Mouse (Mus musculus) forebrain, embryonic 15.5 days (tissue): ENCODE measurements around the gene Ptrh2. TPM values are rescaled to one million over a fixed set of nuclear protein-coding genes. Genes with fewer than 3 reads are reported as not detected.

Source experiments
- ATAC-seq: fragments of 200-750 bp; cut with Nextera tagmentation; replicated peaks from 2 replicates; pipeline ENCODE4 v1.8.0; 2017; ENCODE audit warnings: mild to moderate bottlenecking, moderate TSS enrichment, moderate library complexity
- H3K27ac ChIP-seq: fragments of 300-500 bp; sonication (generic); replicated peaks from 2 replicates; pipeline ENCODE4 v1.5.1; 2015; ENCODE audit warnings: mild to moderate bottlenecking, inconsistent platforms
- H3K27me3 ChIP-seq: fragments of 300-500 bp; sonication (generic); 2 replicates; pipeline ENCODE4 v1.6.1; 2015; ENCODE audit warnings: inconsistent platforms
- H3K36me3 ChIP-seq: fragments of 300-500 bp; sonication (generic); 2 replicates; pipeline ENCODE4 v1.6.1; 2015; ENCODE audit warnings: mild to moderate bottlenecking, inconsistent platforms
- H3K4me1 ChIP-seq: fragments of 300-500 bp; sonication (generic); 2 replicates; pipeline ENCODE4 v1.6.1; 2015; ENCODE audit warnings: inconsistent platforms
- H3K4me2 ChIP-seq: fragments of 300-500 bp; sonication (generic); replicated peaks from 2 replicates; pipeline ENCODE4 v1.6.1; 2015; ENCODE audit warnings: mild to moderate bottlenecking, inconsistent platforms
- H3K4me3 ChIP-seq: fragments of 300-500 bp; sonication (generic); 2 replicates; pipeline ENCODE4 v1.5.1; 2015; ENCODE audit warnings: mild to moderate bottlenecking, inconsistent platforms
- H3K9ac ChIP-seq: fragments of 300-500 bp; sonication (generic); replicated peaks from 2 replicates; pipeline ENCODE4 v1.6.1; 2015; ENCODE audit warnings: mild to moderate bottlenecking, inconsistent platforms
- H3K9me3 ChIP-seq: fragments of 300-500 bp; sonication (generic); 2 replicates; pipeline ENCODE4 v1.6.1; 2016; ENCODE audit warnings: inconsistent platforms
- WGBS: fragments of 180-500 bp; shearing (Covaris S2); methylation state at CpG from one replicate; pipeline ENCODE4 v1.1.7; 2015; ENCODE audit warnings: mixed read lengths; 5-methylcytosine and 5-hydroxymethylcytosine counted together
- polyA plus RNA-seq: library from polyadenylated mRNA; unstranded; fragments of >200 nt; fragmentation: Nextera tagmentation; extraction: Ambion mirVana; gene quantifications from 2 replicates; pipeline ENCODE4 v1.2.1, GENCODE M21; 2015

Ptrh2 gene
- polyA plus RNA-seq, 1 experiment from 2014 or later, result 38.2 TPM

DNA sequence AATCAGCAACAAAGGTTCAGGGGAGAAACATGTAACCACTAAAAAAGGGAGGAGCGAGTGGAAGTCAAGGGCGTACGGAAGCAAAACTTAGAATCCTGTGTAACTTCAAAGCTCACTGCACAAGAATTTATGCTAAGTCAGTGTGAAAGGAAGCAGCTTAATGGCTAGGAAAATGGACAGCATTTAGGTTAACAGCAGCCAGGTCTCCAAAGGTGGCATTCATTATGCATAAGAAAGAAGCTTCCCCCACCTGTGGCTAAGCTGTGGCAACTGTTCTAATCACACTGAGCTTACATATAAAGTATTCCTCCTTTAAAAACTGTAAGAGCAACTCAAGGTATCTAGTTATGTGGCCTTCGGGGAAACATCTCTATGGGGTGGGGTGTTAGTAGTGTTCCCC, 17.4 kb downstream of the Ptrh2 start:
- H3K4me3 ChIP-seq, result no peak overlapping the region
- no peaks in the 10 kb centered on the region for H3K27me3 ChIP-seq
- no peak for ATAC-seq
- H3K36me3 ChIP-seq, result peaks cover 74% of the 10 kb centered on the region
- 94% methylated on average over 4 of the region's 4 CpGs for WGBS
- no peak overlapping the region for H3K9ac ChIP-seq
- no peak overlapping the region for H3K27ac ChIP-seq
- H3K4me2 ChIP-seq, result no peak overlapping the region
- H3K9me3 ChIP-seq, result no peaks in the 10 kb centered on the region
- no peaks in the 10 kb centered on the region for H3K4me1 ChIP-seq

DNA sequence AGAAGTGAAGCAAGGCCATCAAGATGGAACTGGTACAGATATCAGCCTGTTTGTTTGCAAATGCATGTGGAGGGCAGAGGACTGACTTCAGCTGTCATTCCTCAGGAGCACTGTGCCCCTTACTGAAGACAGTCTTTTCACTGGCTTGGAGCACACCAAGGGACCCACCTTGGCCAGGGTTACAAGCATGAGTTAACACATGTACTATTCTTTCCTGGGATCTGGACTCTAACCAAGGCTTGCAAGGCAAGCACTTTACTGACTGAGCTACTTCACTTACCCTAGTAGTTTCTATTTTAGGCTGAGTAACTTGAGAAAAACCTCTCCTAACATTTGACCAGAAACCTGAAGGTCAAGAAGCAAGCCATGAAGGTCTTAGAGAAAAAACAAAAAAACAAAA, 30.8 kb downstream of the Ptrh2 start:
- H3K27me3 ChIP-seq, result no peaks in the 10 kb centered on the region
- no peaks in the 10 kb centered on the region for H3K9me3 ChIP-seq
- no peak for ATAC-seq
- H3K4me3 ChIP-seq, result no peak overlapping the region
- H3K27ac ChIP-seq, result no peak overlapping the region
- no peak overlapping the region for H3K4me2 ChIP-seq
- peaks cover 67% of the 10 kb centered on the region for H3K36me3 ChIP-seq
- H3K4me1 ChIP-seq, result no peaks in the 10 kb centered on the region
- no peak overlapping the region for H3K9ac ChIP-seq

DNA sequence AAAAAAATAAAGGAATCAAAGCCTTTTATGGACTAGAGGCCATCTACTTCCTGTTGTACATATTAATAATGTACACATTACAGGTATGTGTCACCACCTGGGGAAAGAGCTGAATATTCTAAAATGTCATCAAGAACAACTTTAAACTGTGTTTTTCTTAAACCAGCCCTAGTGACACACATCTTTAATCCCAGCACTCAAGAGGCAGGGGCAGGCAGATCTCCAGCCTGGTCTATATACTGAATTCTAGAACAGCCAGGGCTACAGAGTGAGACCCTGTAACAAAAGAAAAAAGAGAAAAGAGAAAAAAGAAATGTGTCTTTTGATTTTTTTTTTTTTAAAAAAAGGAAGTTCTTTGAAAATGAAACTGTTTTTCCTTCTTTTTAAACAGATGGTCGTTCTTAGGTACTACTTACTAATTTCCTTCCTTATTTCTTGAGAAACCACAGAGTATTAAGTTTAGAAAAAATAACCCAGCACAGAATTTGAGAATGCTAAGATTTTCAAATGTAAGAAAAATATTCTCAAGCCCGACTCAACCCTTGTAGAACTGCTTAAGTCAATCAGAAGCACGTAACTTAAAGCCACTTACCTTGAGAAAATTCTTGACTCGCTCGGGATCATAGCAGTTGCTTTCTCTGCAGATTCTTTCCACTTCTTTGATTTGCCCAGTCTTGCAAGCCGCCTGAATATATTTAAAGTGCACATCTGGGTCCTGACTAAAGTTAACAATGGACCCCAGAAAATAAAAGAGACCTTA, 33.7 kb downstream of the Ptrh2 start:
- no peaks in the 10 kb centered on the region for H3K27me3 ChIP-seq
- WGBS, result 87% methylated on average over 6 of the region's 6 CpGs
- ATAC-seq, result no peak
- peaks cover 60% of the 10 kb centered on the region for H3K36me3 ChIP-seq
- H3K4me1 ChIP-seq, result no peaks in the 10 kb centered on the region
- H3K9ac ChIP-seq, result no peak overlapping the region
- no peak overlapping the region for H3K4me3 ChIP-seq
- H3K9me3 ChIP-seq, result no peaks in the 10 kb centered on the region
- no peak overlapping the region for H3K27ac ChIP-seq
- no peak overlapping the region for H3K4me2 ChIP-seq

DNA sequence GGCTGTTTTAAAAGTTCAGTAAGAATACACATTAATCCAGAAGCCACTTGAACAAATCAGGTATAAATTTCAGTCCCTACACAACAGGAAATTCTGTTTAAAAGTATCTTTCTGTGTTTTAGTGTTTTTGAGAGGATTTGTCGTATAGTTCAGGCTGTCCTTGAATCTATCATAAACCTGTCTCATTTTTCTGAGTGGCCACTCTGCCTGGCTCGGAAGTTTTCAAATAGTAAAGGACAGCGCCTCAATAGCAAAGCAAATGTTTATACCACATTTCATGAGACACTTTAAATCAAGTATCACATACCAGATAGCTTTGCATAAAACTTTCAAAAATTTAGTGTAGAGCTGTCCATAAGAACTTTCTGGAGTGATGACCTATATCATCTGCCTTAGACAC, 34.6 kb downstream of the Ptrh2 start:
- 95% methylated on average over 3 of the region's 3 CpGs for WGBS
- Histone ChIP-seq H3K9me3 (no peaks in the 10 kb centered on the region), H3K27ac (no peak overlapping the region), H3K4me3 (no peak overlapping the region), H3K27me3 (no peaks in the 10 kb centered on the region), H3K4me2 (no peak overlapping the region), H3K4me1 (no peaks in the 10 kb centered on the region), H3K36me3 (peaks cover 64% of the 10 kb centered on the region), H3K9ac (no peak overlapping the region)
- ATAC-seq, result no peak

DNA sequence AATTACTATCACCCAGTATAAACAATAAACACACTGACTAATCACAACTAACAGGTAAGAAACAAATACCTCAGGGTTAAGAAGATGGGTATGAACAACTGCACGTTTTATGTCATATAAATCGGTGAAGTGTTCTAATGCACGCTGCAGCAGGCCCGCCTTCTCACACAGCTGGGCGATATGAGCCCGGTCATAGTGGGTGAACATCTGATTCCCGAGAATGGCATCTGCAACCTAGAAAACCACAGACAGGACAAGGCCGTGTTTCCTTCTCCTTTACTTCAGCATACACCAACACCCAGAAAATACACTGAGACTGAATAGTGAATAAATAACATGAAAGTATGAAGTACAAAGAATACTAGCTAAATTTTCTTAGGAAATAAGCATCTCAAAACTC, 35.6 kb downstream of the Ptrh2 start:
- WGBS, result 96% methylated on average over 8 of the region's 8 CpGs

DNA sequence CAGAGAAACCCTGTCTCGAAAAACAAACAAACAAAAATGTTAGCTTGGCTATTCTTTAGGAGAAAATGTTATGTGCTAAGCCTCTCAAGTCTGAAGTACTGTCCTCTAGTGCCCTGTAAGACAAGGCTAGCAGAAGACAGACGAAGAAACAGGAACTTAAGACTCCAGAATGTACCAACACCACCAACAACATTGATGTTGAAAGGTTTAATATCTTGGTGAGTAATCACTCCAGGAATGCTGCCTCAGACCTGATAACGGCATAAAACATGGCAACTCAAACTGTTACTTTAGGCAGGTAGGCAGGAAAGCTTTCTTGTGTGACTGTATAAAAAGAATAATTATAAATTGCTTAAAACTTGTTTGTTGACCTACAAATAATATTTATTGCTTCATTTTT, 40.2 kb downstream of the Ptrh2 start:
- WGBS, result 93% methylated on average over 3 of the region's 3 CpGs
- H3K9me3 ChIP-seq, result no peaks in the 10 kb centered on the region
- no peak overlapping the region for H3K4me2 ChIP-seq
- H3K36me3 ChIP-seq, result peaks cover 61% of the 10 kb centered on the region
- H3K27ac ChIP-seq, result no peak overlapping the region
- no peak overlapping the region for H3K4me3 ChIP-seq
- H3K27me3 ChIP-seq, result no peaks in the 10 kb centered on the region
- no peak overlapping the region for H3K9ac ChIP-seq
- no peak for ATAC-seq
- no peaks in the 10 kb centered on the region for H3K4me1 ChIP-seq

More for the DNA sequence above, 35.6 kb downstream of the Ptrh2 start:
- no peaks in the 10 kb centered on the region for H3K4me1 ChIP-seq
- H3K4me2 ChIP-seq, result no peak overlapping the region
- H3K9ac ChIP-seq, result no peak overlapping the region
- no peak for ATAC-seq
- peaks cover 69% of the 10 kb centered on the region for H3K36me3 ChIP-seq
- H3K4me3 ChIP-seq, result no peak overlapping the region
- H3K27ac ChIP-seq, result no peak overlapping the region
- H3K27me3 ChIP-seq, result no peaks in the 10 kb centered on the region
- no peaks in the 10 kb centered on the region for H3K9me3 ChIP-seq

DNA sequence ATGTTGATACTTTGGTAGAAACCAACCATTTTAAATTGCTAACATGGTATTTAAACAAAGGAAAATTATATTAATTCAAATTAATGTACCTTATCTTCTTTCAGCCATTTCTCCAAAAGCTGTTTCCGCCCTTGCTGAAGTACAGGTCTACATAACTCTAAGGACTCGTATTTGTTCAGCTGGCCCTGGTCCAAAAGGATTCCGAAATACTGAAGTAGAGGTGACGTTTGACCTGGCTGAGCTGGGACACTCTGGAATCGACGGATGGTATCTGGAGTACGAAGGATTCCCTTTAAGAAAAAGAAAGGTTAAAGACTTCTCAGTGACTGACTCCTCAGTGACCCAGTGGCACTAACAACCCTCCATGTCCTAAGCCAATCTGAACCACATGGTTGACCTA, 41.2 kb downstream of the Ptrh2 start:
- peaks cover 56% of the 10 kb centered on the region for H3K36me3 ChIP-seq
- 92% methylated on average over 7 of the region's 7 CpGs for WGBS

DNA sequence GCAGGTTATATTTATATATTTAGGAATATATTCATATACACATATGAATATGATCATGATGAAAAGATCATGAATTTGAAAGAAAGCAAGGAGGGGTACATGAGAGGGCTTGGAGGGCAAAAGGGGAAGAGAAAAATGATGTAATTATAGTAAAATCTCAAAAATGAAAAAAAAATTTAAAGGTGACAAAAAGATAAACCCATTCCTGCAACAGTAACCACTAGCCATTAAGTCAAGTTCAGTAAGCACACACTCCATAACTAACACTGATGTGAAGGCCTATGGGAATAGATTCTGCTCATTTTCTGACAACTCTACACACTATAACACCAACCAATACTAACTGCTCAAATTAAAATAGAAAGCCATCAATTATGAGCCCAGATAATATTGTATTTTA, 41.8 kb downstream of the Ptrh2 start:
- no peak for ATAC-seq
- no peaks in the 10 kb centered on the region for H3K4me1 ChIP-seq
- no peaks in the 10 kb centered on the region for H3K27me3 ChIP-seq
- H3K9ac ChIP-seq, result no peak overlapping the region
- no peaks in the 10 kb centered on the region for H3K9me3 ChIP-seq
- no peak overlapping the region for H3K27ac ChIP-seq
- no peak overlapping the region for H3K4me3 ChIP-seq
- peaks cover 53% of the 10 kb centered on the region for H3K36me3 ChIP-seq
- no peak overlapping the region for H3K4me2 ChIP-seq

More for the DNA sequence above, 41.2 kb downstream of the Ptrh2 start:
- no peak overlapping the region for H3K9ac ChIP-seq
- H3K4me3 ChIP-seq, result no peak overlapping the region
- no peak for ATAC-seq
- H3K27me3 ChIP-seq, result no peaks in the 10 kb centered on the region
- no peaks in the 10 kb centered on the region for H3K9me3 ChIP-seq
- no peak overlapping the region for H3K4me2 ChIP-seq
- H3K27ac ChIP-seq, result no peak overlapping the region
- no peaks in the 10 kb centered on the region for H3K4me1 ChIP-seq

DNA sequence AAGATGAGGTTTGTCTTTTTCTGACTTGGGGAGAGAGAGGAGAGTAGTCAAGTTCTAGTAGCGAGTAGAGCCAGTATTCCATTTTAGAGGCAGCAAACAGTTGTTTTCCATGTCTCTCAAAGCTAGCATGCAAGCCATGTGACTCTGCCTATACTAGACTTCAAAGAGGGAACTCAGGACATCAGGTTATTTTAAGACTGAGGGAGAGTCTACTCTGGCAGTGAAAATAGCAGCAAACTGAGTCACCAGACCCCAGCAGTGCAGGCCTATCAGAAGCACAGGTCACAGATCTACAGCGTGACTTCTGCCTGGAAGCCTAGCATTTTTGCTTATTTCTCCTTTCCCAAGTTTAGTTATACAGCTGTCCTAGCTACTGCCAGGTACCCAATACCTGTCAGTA, 47.7 kb downstream of the Ptrh2 start:
- Histone ChIP-seq H3K36me3 (peaks cover 48% of the 10 kb centered on the region), H3K4me2 (no peak overlapping the region), H3K4me1 (no peaks in the 10 kb centered on the region), H3K9ac (no peak overlapping the region), H3K27me3 (no peaks in the 10 kb centered on the region), H3K9me3 (no peaks in the 10 kb centered on the region), H3K4me3 (no peak overlapping the region), H3K27ac (no peak overlapping the region)
- no peak for ATAC-seq
- 82% methylated on average over 2 of the region's 2 CpGs for WGBS

DNA sequence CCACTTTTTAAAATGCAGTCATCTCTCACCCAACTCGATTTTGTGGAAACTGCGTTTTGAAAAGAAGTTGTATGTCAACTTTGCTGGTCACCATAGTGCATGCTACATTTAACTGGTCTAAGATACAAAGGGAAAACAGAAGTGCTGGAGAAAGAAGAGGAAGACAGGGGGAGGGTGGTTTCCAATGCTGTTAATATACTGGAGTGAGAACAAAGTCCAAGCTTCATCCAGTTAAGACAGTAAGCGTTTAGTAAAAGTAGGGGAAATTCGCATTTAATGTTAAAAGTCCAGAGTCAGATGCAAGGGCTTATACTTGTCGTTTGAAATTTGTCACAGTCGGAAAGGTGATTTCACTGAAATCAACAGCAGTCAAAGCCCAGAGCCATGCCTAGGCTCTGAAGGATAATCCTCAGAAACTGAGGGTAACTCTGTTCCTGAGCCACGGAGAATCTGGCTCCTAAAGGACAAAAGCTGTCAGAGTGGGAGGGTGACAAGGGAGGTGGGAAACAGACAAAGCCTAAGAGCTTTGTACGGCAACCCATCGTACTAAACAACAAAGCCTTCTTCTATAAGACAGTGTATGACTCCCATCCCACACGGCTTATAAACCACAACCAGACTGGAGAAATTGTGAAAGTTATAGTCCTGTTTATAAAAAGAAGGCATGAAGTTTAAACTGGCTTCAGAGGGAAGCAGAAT, 50.6 kb downstream of the Ptrh2 start:
- ATAC-seq, result no peak
- no peaks in the 10 kb centered on the region for H3K27me3 ChIP-seq
- WGBS, result 75% methylated on average over 10 of the region's 10 CpGs
- H3K4me2 ChIP-seq, result no peak overlapping the region
- no peak overlapping the region for H3K4me3 ChIP-seq
- H3K36me3 ChIP-seq, result peaks cover 34% of the 10 kb centered on the region
- H3K27ac ChIP-seq, result no peak overlapping the region
- no peaks in the 10 kb centered on the region for H3K9me3 ChIP-seq
- H3K4me1 ChIP-seq, result no peaks in the 10 kb centered on the region
- H3K9ac ChIP-seq, result no peak overlapping the region

DNA sequence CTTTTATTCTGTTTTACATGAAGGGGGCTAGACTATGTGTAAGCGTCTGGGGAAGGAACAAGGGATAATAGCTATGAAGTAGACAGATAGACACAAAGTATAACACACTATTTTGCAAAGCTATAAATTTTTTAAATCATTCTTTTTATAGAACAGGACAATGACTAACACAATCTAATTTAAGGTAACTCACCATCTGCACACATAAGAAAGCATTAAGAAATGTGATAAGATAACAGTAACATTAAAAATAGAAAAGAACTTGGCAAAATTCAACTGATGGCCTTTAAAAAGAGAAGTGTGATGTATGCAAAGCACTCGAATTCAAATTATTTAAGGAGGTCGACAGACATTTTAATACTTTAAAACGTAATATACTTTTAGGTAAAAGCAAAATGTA, 51.2 kb downstream of the Ptrh2 start:
- ATAC-seq, result no peak
- Histone ChIP-seq H3K27me3 (no peaks in the 10 kb centered on the region), H3K9ac (no peak overlapping the region), H3K27ac (no peak overlapping the region), H3K9me3 (no peaks in the 10 kb centered on the region), H3K4me1 (no peaks in the 10 kb centered on the region), H3K4me2 (no peak overlapping the region), H3K36me3 (peaks cover 30% of the 10 kb centered on the region), H3K4me3 (no peak overlapping the region)
- 95% methylated on average over 4 of the region's 4 CpGs for WGBS

DNA sequence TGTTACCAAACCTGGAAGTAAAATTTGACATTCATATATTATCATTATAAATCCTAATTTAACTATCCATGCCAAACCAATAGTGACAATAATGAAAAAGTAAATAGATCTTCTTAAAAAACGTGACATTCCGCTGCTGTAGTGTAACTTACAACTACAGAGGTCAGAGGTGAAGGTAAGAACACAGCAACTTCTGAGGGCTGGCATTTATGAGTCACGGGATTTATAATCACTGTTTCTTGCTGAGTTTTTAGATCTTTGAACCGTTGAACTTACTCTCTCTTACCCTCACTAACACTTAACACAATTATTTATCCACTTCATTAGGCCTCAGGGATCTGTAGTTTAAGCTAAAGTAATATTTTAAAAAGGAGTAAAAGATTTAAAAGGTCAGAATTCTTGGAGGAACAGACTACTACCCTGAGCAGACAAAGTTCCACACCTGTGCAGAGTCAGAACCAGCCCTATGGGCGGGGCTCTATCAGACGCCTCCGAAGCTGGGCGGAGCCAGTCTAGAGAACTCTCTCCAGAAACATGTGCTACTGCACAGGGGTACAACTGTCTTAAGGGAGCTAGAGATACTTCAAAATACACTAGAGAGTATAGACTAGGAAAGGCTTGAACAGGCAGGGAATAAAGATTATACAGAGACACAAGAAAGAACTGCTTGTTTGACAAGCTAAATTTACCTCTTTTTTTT, 53.7 kb downstream of the Ptrh2 start:
- H3K36me3 ChIP-seq, result peaks cover 14% of the 10 kb centered on the region; the same call in 1 of the 2 replicates
- no peak overlapping the region for H3K4me2 ChIP-seq
- H3K27me3 ChIP-seq, result no peaks in the 10 kb centered on the region
- H3K27ac ChIP-seq, result no peak overlapping the region
- ATAC-seq, result no peak
- H3K4me3 ChIP-seq, result no peak overlapping the region
- no peaks in the 10 kb centered on the region for H3K9me3 ChIP-seq
- 89% methylated on average over 8 of the region's 8 CpGs for WGBS
- H3K4me1 ChIP-seq, result no peaks in the 10 kb centered on the region
- no peak overlapping the region for H3K9ac ChIP-seq
